Mouse (Mus musculus): ENCODE data around the gene Eif4g2.

DNA sequence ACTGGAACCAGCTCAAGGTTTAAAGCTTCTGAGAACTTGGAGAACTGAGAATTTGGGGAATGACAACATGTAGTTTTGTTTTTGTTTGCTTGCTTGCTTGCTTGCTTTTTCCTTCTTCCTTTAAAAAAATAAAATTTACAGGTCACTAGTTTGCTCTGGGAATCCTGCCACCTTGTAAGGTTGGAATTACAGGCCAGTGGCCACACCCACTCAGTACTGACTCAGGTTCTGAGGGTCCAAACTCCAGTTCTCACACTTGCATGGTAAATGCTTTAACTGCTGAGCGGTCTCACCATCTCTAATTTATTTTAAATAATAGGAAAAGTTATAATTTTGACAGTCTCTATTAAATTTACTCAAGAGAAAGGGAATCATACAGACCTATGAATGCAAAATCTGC, 15.4 kb upstream of the Eif4g2 start:
- TF ChIP-seq CTCF (IDR thresholded peaks at IDR 0.05; ENCODE audit: control insufficient read depth, insufficient read depth, insufficient replicate concordance, low read depth, low read length), result no peak
- TF ChIP-seq POLR2A (IDR thresholded peaks at IDR 0.05; ENCODE audit: control insufficient read depth, low read depth, low read length), result no peak

Data from testis, adult 2 months (tissue).